17 mouse cellular contexts compared by ENCODE assay signal in genomic region chr3:145634002-145634710, GRCm38 (mm10). TPM values are rescaled to one million over a fixed set of nuclear protein-coding genes. Genes with fewer than 3 reads are reported as not detected.
DNase-seq lines count a peak whose midpoint lies in the region; ATAC-seq and TF ChIP-seq lines count a peak whose summit lies in the region.
"Had no signal": no experiment of that assay in that cellular context is flagged by ENCODE, and none has a peak within 500 bp of the region (broad histone marks: within the 10 kb centered on the region; RNA-seq: fewer than 3 reads in every experiment).

No protein-coding gene starts in this region.

- TF ChIP-seq CTCF in kidney, adult 2 months (conservative IDR thresholded peaks at IDR 0.05; ENCODE audit: insufficient read depth, insufficient read length, low read depth, low read length): no peak; the same call in 1 of the 2 replicates
- TF ChIP-seq CTCF in liver, postnatal 0 days (IDR thresholded peaks at IDR 0.05; ENCODE audit: low read depth): no peak
- no peak for TF ChIP-seq CTCF in thymus, adult 2 months (IDR thresholded peaks at IDR 0.05; ENCODE audit: borderline replicate concordance, control insufficient read depth, extremely low read depth, insufficient read depth, low read length, poor library complexity)

- peak overlapping the region; percentile 45 for H3K4me2 ChIP-seq in intestine, embryonic 15.5 days (replicated peaks)
- peak overlapping the region; percentile 48 for H3K4me2 ChIP-seq in liver, postnatal 0 days (ENCODE audit: low read depth, low read length)
- no peak overlapping the region for H3K4me2 ChIP-seq in hindbrain, embryonic 14.5 days (replicated peaks)
- H3K4me2 ChIP-seq: hindbrain, embryonic 15.5 days; midbrain, embryonic 12.5 days had no signal

- peaks cover 12% of the 10 kb centered on the region for H3K4me1 ChIP-seq in intestine, embryonic 15.5 days (replicated peaks)
- peaks cover 22% of the 10 kb centered on the region for H3K4me1 ChIP-seq in kidney, adult 2 months (ENCODE audit: control insufficient read depth, insufficient read depth, low read length)
- H3K4me1 ChIP-seq in liver, postnatal 0 days (ENCODE audit: insufficient read depth): peaks cover 4% of the 10 kb centered on the region
- no peaks in the 10 kb centered on the region for H3K4me1 ChIP-seq in thymus, adult 2 months (replicated peaks; ENCODE audit: control insufficient read depth, insufficient read depth, low read length)
- no peaks in the 10 kb centered on the region for H3K4me1 ChIP-seq in hindbrain, embryonic 14.5 days (replicated peaks; ENCODE audit: control insufficient read depth, insufficient read depth, low read length)
- H3K4me1 ChIP-seq: hindbrain, embryonic 15.5 days had no signal

- H3K36me3 ChIP-seq in intestine, embryonic 15.5 days: no peaks in the 10 kb centered on the region
- no peaks in the 10 kb centered on the region for H3K36me3 ChIP-seq in kidney, adult 2 months (ENCODE audit: control insufficient read depth, insufficient read depth, low read length)
- H3K36me3 ChIP-seq in liver, postnatal 0 days (replicated peaks; ENCODE audit: insufficient read depth, low read length): no peaks in the 10 kb centered on the region
- no peaks in the 10 kb centered on the region for H3K36me3 ChIP-seq in thymus, adult 2 months (ENCODE audit: control insufficient read depth, insufficient read depth, low read length)
- no peaks in the 10 kb centered on the region for H3K36me3 ChIP-seq in hindbrain, embryonic 14.5 days (replicated peaks; ENCODE audit: control insufficient read depth, insufficient read depth)
- H3K36me3 ChIP-seq: G1E; hindbrain, embryonic 15.5 days; midbrain, embryonic 12.5 days had no signal

- H3K27me3 ChIP-seq in intestine, embryonic 15.5 days (replicated peaks): no peaks in the 10 kb centered on the region
- no peaks in the 10 kb centered on the region for H3K27me3 ChIP-seq in kidney, adult 2 months (replicated peaks; ENCODE audit: control insufficient read depth, insufficient read depth, low read length)
- H3K27me3 ChIP-seq in liver, postnatal 0 days (ENCODE audit: insufficient read depth, low read length): no peaks in the 10 kb centered on the region
- no peaks in the 10 kb centered on the region for H3K27me3 ChIP-seq in thymus, adult 2 months (ENCODE audit: control insufficient read depth, insufficient read depth, low read length)
- no peaks in the 10 kb centered on the region for H3K27me3 ChIP-seq in hindbrain, embryonic 14.5 days (ENCODE audit: control insufficient read depth, insufficient read depth, low read length)
- H3K27me3 ChIP-seq: hindbrain, embryonic 15.5 days had no signal

- no peak overlapping the region for H3K4me3 ChIP-seq in intestine, embryonic 15.5 days (replicated peaks)
- no peak overlapping the region for H3K4me3 ChIP-seq in kidney, adult 2 months (ENCODE audit: insufficient read depth, low read depth, low read length)
- H3K4me3 ChIP-seq in liver, postnatal 0 days (ENCODE audit: low read depth, low read length): no peak overlapping the region
- no peak overlapping the region for H3K4me3 ChIP-seq in thymus, adult 2 months (ENCODE audit: control insufficient read depth, insufficient read depth, low read length)
- no peak overlapping the region for H3K4me3 ChIP-seq in hindbrain, embryonic 14.5 days (replicated peaks; ENCODE audit: low read length)
- H3K4me3 ChIP-seq: hindbrain, embryonic 15.5 days; midbrain, embryonic 12.5 days had no signal

- peak; percentile 90 for DNase-seq in kidney, adult 2 months
- DNase-seq in kidney, postnatal 25 days: peak; percentile 54 to 83
- peak; percentile 39 for DNase-seq in liver, postnatal 0 days
- DNase-seq in embryo, embryonic 10 days (ENCODE audit: low spot score): no peak
- DNase-seq in thymus, adult 2 months: no peak
- DNase-seq in hindbrain, embryonic 14.5 days (ENCODE audit: low spot score): no peak
- no peak for DNase-seq in adrenal gland, postnatal 36 days
- DNase-seq: adrenal gland, postnatal 25 days; cerebellum, postnatal 14 days; gastrocnemius, postnatal 14 days; heart, postnatal 10 days; thymus, adult 18-20 months had no signal

- TF ChIP-seq POLR2A in kidney, adult 2 months (IDR thresholded peaks at IDR 0.05; ENCODE audit: low read depth, low read length): no peak
- TF ChIP-seq POLR2A in thymus, adult 2 months (IDR thresholded peaks at IDR 0.05; ENCODE audit: control insufficient read depth, extremely low read depth, insufficient read depth, low read length, poor library complexity): no peak

- peak; percentile 95 for ATAC-seq in intestine, embryonic 15.5 days
- ATAC-seq in liver, postnatal 0 days: peak; percentile 91
- no peak for ATAC-seq in hindbrain, embryonic 14.5 days (ENCODE audit: low FRiP score)

- peak overlapping the region; percentile 78 for H3K27ac ChIP-seq in intestine, embryonic 15.5 days
- H3K27ac ChIP-seq in kidney, adult 2 months (ENCODE audit: insufficient read depth, low read depth, low read length): peak overlapping the region; percentile 62; the same call in 1 of the 2 replicates
- H3K27ac ChIP-seq in liver, postnatal 0 days (ENCODE audit: low read depth): no peak overlapping the region
- H3K27ac ChIP-seq in thymus, adult 2 months (ENCODE audit: control insufficient read depth, insufficient read depth, low read length): no peak overlapping the region
- H3K27ac ChIP-seq in hindbrain, embryonic 14.5 days: no peak overlapping the region
- H3K27ac ChIP-seq: hindbrain, embryonic 15.5 days; macrophage; midbrain, embryonic 12.5 days had no signal

- no peak overlapping the region for H3K9ac ChIP-seq in intestine, embryonic 15.5 days
- no peak overlapping the region for H3K9ac ChIP-seq in liver, postnatal 0 days (replicated peaks)
- no peak overlapping the region for H3K9ac ChIP-seq in hindbrain, embryonic 14.5 days
- H3K9ac ChIP-seq: hindbrain, embryonic 15.5 days; midbrain, embryonic 12.5 days had no signal

- TF ChIP-seq EP300 in liver, postnatal 0 days (IDR thresholded peaks at IDR 0.05; ENCODE audit: low read depth): no peak

- WGBS in intestine, embryonic 15.5 days: 63% methylated on average over 14 of the region's 14 CpGs
- 41% methylated on average over 14 of the region's 14 CpGs for WGBS in kidney, adult 2 months
- 54% methylated on average over 14 of the region's 14 CpGs for WGBS in liver, postnatal 0 days (ENCODE audit: insufficient replicate concordance)
- WGBS in thymus, adult 2 months: 71% methylated on average over 14 of the region's 14 CpGs
- 80% methylated on average over 14 of the region's 14 CpGs for WGBS in hindbrain, embryonic 14.5 days

- no peaks in the 10 kb centered on the region for H3K9me3 ChIP-seq in intestine, embryonic 15.5 days
- no peaks in the 10 kb centered on the region for H3K9me3 ChIP-seq in liver, postnatal 0 days (ENCODE audit: low read length)
- H3K9me3 ChIP-seq in hindbrain, embryonic 14.5 days (ENCODE audit: control insufficient read depth, low read length): no peaks in the 10 kb centered on the region
- H3K9me3 ChIP-seq: hindbrain, embryonic 15.5 days; midbrain, embryonic 12.5 days had no signal

RNA-seq across cellular contexts. Expression of gene Ccn1, which starts 15.6 kb away (rescaled TPM):
- 48.0 and 50.4 TPM in 2 replicates for polyA plus RNA-seq in intestine, embryonic 15.5 days (2015; fragmentation: Nextera tagmentation; extraction: Ambion mirVana)
- 14.2 and 16.5 TPM in 2 replicates for polyA plus RNA-seq in kidney, adult 2 months (2012; rRNA removed)
- polyA plus RNA-seq in liver, postnatal 0 days (2015; fragmentation: Nextera tagmentation; extraction: Ambion mirVana): 3.5 and 3.9 TPM in 2 replicates
- polyA plus RNA-seq in thymus, adult 2 months (2012; rRNA removed): 5.8 and 8.1 TPM in 2 replicates
- polyA plus RNA-seq in hindbrain, embryonic 14.5 days (2014; fragmentation: Nextera tagmentation; extraction: Ambion mirVana): 4.6 and 4.7 TPM in 2 replicates
- total RNA-seq in adrenal gland, postnatal 36 days (2021): 10 to 100 TPM; 19.4 to 25.8 TPM
- total RNA-seq: G1E had no signal
- polyA plus RNA-seq: G1E had no signal

RNA-seq across cellular contexts. Expression of gene Znhit6, which starts 58.2 kb away (rescaled TPM):
- 32.1 and 33.7 TPM in 2 replicates for polyA plus RNA-seq in intestine, embryonic 15.5 days (2015; fragmentation: Nextera tagmentation; extraction: Ambion mirVana)
- polyA plus RNA-seq in kidney, adult 2 months (2012; rRNA removed): 3.5 and 4.2 TPM in 2 replicates
- 11.3 and 12.4 TPM in 2 replicates for polyA plus RNA-seq in liver, postnatal 0 days (2015; fragmentation: Nextera tagmentation; extraction: Ambion mirVana)
- 2.5 and 3.5 TPM in 2 replicates for polyA plus RNA-seq in thymus, adult 2 months (2012; rRNA removed)
- 25.7 and 26.2 TPM in 2 replicates for polyA plus RNA-seq in hindbrain, embryonic 14.5 days (2014; fragmentation: Nextera tagmentation; extraction: Ambion mirVana)
- total RNA-seq in adrenal gland, postnatal 36 days (2021): 10 to 100 TPM; 17.4 to 17.7 TPM

Comparison
In these comparisons a context has a peak if more than half of its experiments do, and no peak if none do; other contexts are left out.
1. H3K27ac ChIP-seq: peak in intestine, embryonic 15.5 days (single experiment) and kidney, adult 2 months (single experiment); none in liver, postnatal 0 days (single experiment), thymus, adult 2 months (single experiment) and hindbrain, embryonic 14.5 days (single experiment).
2. DNase-seq: peak in kidney, adult 2 months (single experiment), kidney, postnatal 25 days (2 of 2) and liver, postnatal 0 days (single experiment); none in embryo, embryonic 10 days (single experiment), thymus, adult 2 months (single experiment), hindbrain, embryonic 14.5 days (single experiment) and adrenal gland, postnatal 36 days (0 of 2).